Comparison of ENCODE assay signal across 16 mouse cellular contexts in genomic region chr19:5837606-5838005, GRCm38 (mm10). TPM values are rescaled to one million over a fixed set of nuclear protein-coding genes. Genes with fewer than 3 reads are reported as not detected.
DNase-seq lines count a peak whose midpoint lies in the region; ATAC-seq and TF ChIP-seq lines count a peak whose summit lies in the region.
"Had no signal": no experiment of that assay in that cellular context is flagged by ENCODE, and none has a peak within 500 bp of the region (broad histone marks: within the 10 kb centered on the region; RNA-seq: fewer than 3 reads in every experiment).

No protein-coding gene starts in this region.

- no peak for TF ChIP-seq CTCF in lung, postnatal 0 days (IDR thresholded peaks at IDR 0.05)

- H3ac ChIP-seq in myocyte (ENCODE audit: control insufficient read depth, insufficient read length), result no peak overlapping the region

- 0 out of 2 replicates have a peak, but pooled peaks have one; percentile 8 for TF ChIP-seq EP300 in lung, postnatal 0 days (IDR thresholded peaks at IDR 0.05)

- peak; percentile 13 for DNase-seq in adrenal gland, adult 8-10 months
- no peak for DNase-seq in adrenal gland, postnatal 14 days
- peak; percentile 62 for DNase-seq in lung, postnatal 0 days (ENCODE audit: low spot score)
- no peak for DNase-seq in lung, postnatal 10 days
- no peak for DNase-seq in midbrain, embryonic 11.5 days (ENCODE audit: low spot score, missing footprints)
- DNase-seq: cerebellum, postnatal 25 days; liver, postnatal 0 days; thymus, adult 18-20 months had no signal

- H3K27me3 ChIP-seq in heart, embryonic 15.5 days, result no peaks in the 10 kb centered on the region
- no peaks in the 10 kb centered on the region for H3K27me3 ChIP-seq in heart, embryonic 11.5 days (ENCODE audit: control insufficient read depth, insufficient read depth, low read length)
- H3K27me3 ChIP-seq in lung, postnatal 0 days (replicated peaks; ENCODE audit: insufficient read depth, low read length), result no peaks in the 10 kb centered on the region
- no peaks in the 10 kb centered on the region for H3K27me3 ChIP-seq in myocyte (ENCODE audit: control insufficient read depth, insufficient read depth, insufficient read length)
- H3K27me3 ChIP-seq in midbrain, embryonic 11.5 days (ENCODE audit: control insufficient read depth, insufficient read depth, low read length), result no peaks in the 10 kb centered on the region
- H3K27me3 ChIP-seq: limb, embryonic 12.5 days had no signal

- H3K79me2 ChIP-seq in myocyte (ENCODE audit: control insufficient read depth, insufficient read depth), result peaks cover 70% of the 10 kb centered on the region

- WGBS in heart, embryonic 15.5 days, result 58% methylated on average over 8 of the region's 8 CpGs
- WGBS in heart, embryonic 11.5 days (ENCODE audit: insufficient replicate concordance), result 63% methylated on average over 8 of the region's 8 CpGs
- WGBS in lung, postnatal 0 days, result 51% methylated on average over 8 of the region's 8 CpGs
- 89% methylated on average over 8 of the region's 8 CpGs for WGBS in midbrain, embryonic 11.5 days

- no peaks in the 10 kb centered on the region for H3K36me3 ChIP-seq in heart, embryonic 15.5 days
- no peaks in the 10 kb centered on the region for H3K36me3 ChIP-seq in heart, embryonic 11.5 days (ENCODE audit: control insufficient read depth, insufficient read depth, low read length)
- no peaks in the 10 kb centered on the region for H3K36me3 ChIP-seq in lung, postnatal 0 days (ENCODE audit: insufficient read depth, low read length)
- H3K36me3 ChIP-seq in myocyte (ENCODE audit: control insufficient read depth, insufficient read depth), result peaks cover 8% of the 10 kb centered on the region
- no peaks in the 10 kb centered on the region for H3K36me3 ChIP-seq in midbrain, embryonic 11.5 days (ENCODE audit: control insufficient read depth, insufficient read depth, low read length)
- H3K36me3 ChIP-seq: embryonic facial prominence, embryonic 10.5 days; limb, embryonic 12.5 days; midbrain, embryonic 10.5 days had no signal

- H3K9ac ChIP-seq in heart, embryonic 15.5 days, result no peak overlapping the region
- no peak overlapping the region for H3K9ac ChIP-seq in heart, embryonic 11.5 days (ENCODE audit: low read depth, low read length)
- no peak overlapping the region for H3K9ac ChIP-seq in lung, postnatal 0 days (replicated peaks; ENCODE audit: low read depth)
- H3K9ac ChIP-seq in midbrain, embryonic 11.5 days (ENCODE audit: low read length), result no peak overlapping the region
- H3K9ac ChIP-seq: limb, embryonic 12.5 days; liver, postnatal 0 days had no signal

- H3K9me3 ChIP-seq in heart, embryonic 15.5 days (replicated peaks), result no peaks in the 10 kb centered on the region
- no peaks in the 10 kb centered on the region for H3K9me3 ChIP-seq in heart, embryonic 11.5 days (replicated peaks; ENCODE audit: control insufficient read depth, low read length)
- no peaks in the 10 kb centered on the region for H3K9me3 ChIP-seq in lung, postnatal 0 days (ENCODE audit: low read length)
- no peaks in the 10 kb centered on the region for H3K9me3 ChIP-seq in midbrain, embryonic 11.5 days (ENCODE audit: control insufficient read depth, low read length)
- H3K9me3 ChIP-seq: embryonic facial prominence, embryonic 10.5 days; limb, embryonic 12.5 days; midbrain, embryonic 10.5 days had no signal

- H3K4me1 ChIP-seq in heart, embryonic 15.5 days (replicated peaks), result peaks cover 49% of the 10 kb centered on the region
- peaks cover 18% of the 10 kb centered on the region for H3K4me1 ChIP-seq in heart, embryonic 11.5 days (ENCODE audit: control insufficient read depth, insufficient read depth, low read length)
- peaks cover 16% of the 10 kb centered on the region; the same call in 1 of the 2 replicates for H3K4me1 ChIP-seq in lung, postnatal 0 days (ENCODE audit: insufficient read depth, low read depth, low read length)
- H3K4me1 ChIP-seq in midbrain, embryonic 11.5 days (ENCODE audit: control insufficient read depth, insufficient read depth, low read length), result peaks cover 15% of the 10 kb centered on the region

- no peak overlapping the region for H3K4me3 ChIP-seq in heart, embryonic 15.5 days
- H3K4me3 ChIP-seq in heart, embryonic 11.5 days (ENCODE audit: low read depth, low read length), result no peak overlapping the region
- no peak overlapping the region for H3K4me3 ChIP-seq in lung, postnatal 0 days (ENCODE audit: low read depth, low read length)
- H3K4me3 ChIP-seq in myocyte, result peak overlapping the region; percentile 100
- H3K4me3 ChIP-seq in midbrain, embryonic 11.5 days (ENCODE audit: low read depth, low read length), result no peak overlapping the region
- H3K4me3 ChIP-seq: left cerebral cortex, adult 2 months; limb, embryonic 12.5 days; midbrain, embryonic 10.5 days had no signal

- H3K4me2 ChIP-seq in heart, embryonic 15.5 days, result no peak overlapping the region
- H3K4me2 ChIP-seq in heart, embryonic 11.5 days, result no peak overlapping the region
- no peak overlapping the region for H3K4me2 ChIP-seq in lung, postnatal 0 days (replicated peaks; ENCODE audit: low read depth, low read length)
- peak overlapping the region; percentile 87 for H3K4me2 ChIP-seq in myocyte (ENCODE audit: low read depth)
- no peak overlapping the region for H3K4me2 ChIP-seq in midbrain, embryonic 11.5 days
- H3K4me2 ChIP-seq: limb, embryonic 12.5 days had no signal

- TF ChIP-seq POLR2A in myocyte (IDR thresholded peaks at IDR 0.05; ENCODE audit: insufficient read length, low read depth), result no peak

- H3K27ac ChIP-seq in heart, embryonic 15.5 days, result peak overlapping the region; percentile 76
- no peak overlapping the region for H3K27ac ChIP-seq in heart, embryonic 11.5 days (ENCODE audit: low read depth, low read length)
- peak overlapping the region; percentile 62 for H3K27ac ChIP-seq in lung, postnatal 0 days (ENCODE audit: low read length)
- no peak overlapping the region for H3K27ac ChIP-seq in midbrain, embryonic 11.5 days (ENCODE audit: low read depth, low read length)
- H3K27ac ChIP-seq: embryonic facial prominence, embryonic 10.5 days; limb, embryonic 12.5 days; midbrain, embryonic 10.5 days had no signal

- ATAC-seq in heart, embryonic 15.5 days (replicated peaks; ENCODE audit: insufficient number of reproducible peaks, insufficient read depth, low FRiP score, low read depth), result no peak
- ATAC-seq in heart, embryonic 11.5 days (replicated peaks; ENCODE audit: insufficient number of reproducible peaks, low FRiP score, low TSS enrichment), result no peak
- ATAC-seq in lung, postnatal 0 days, result no peak
- no peak for ATAC-seq in midbrain, embryonic 11.5 days (ENCODE audit: low FRiP score)
- ATAC-seq: activated CD4-positive, CD25-positive, alpha-beta regulatory T cell, adult 4 months; liver, postnatal 0 days had no signal

TF ChIP-seq in myocyte, 11 proteins besides CTCF, POLR2A, EP300 and RAD21:
- TF ChIP-seq MYOD1 (IDR thresholded peaks at IDR 0.05; ENCODE audit: control insufficient read depth in 1 of 3, insufficient read length in 2 of 3, low read depth in 2 of 3) (no peak), POLR2AphosphoS2 (IDR thresholded peaks at IDR 0.05; ENCODE audit: insufficient read length, low read depth) (peak; percentile 53)

RNA-seq across cellular contexts. Expression of gene Frmd8, which starts 37.5 kb away (rescaled TPM):
- total RNA-seq in adrenal gland, adult 8-10 months (2022), result 10 to 100 TPM; 47.6 to 55.2 (median 53.4) TPM
- 26.0 and 34.5 TPM in 2 replicates for total RNA-seq in adrenal gland, postnatal 14 days (2021)
- polyA plus RNA-seq in heart, embryonic 15.5 days (2015; fragmentation: Nextera tagmentation; extraction: Ambion mirVana), result 25.1 and 35.1 TPM in 2 replicates
- polyA plus RNA-seq in heart, embryonic 11.5 days (2014; fragmentation: Nextera tagmentation; extraction: Ambion mirVana), result 15.4 and 19.3 TPM in 2 replicates
- polyA plus RNA-seq in lung, postnatal 0 days (2015; fragmentation: Nextera tagmentation; extraction: Ambion mirVana), result 33.9 and 35.1 TPM in 2 replicates
- 22.3 TPM for polyA plus RNA-seq in myocyte (2012; fragmentation: generic; extraction: Trizol)
- polyA plus RNA-seq in midbrain, embryonic 11.5 days (2014; fragmentation: Nextera tagmentation; extraction: Ambion mirVana), result 11.5 and 14.0 TPM in 2 replicates

RNA-seq across cellular contexts. Expression of gene Slc25a45, which starts 40.0 kb away (rescaled TPM):
- 10 to 100 TPM; 12.8 to 21.7 (median 17.5) TPM for total RNA-seq in adrenal gland, adult 8-10 months (2022)
- 14.7 and 16.5 TPM in 2 replicates for total RNA-seq in adrenal gland, postnatal 14 days (2021)
- polyA plus RNA-seq in heart, embryonic 15.5 days (2015; fragmentation: Nextera tagmentation; extraction: Ambion mirVana), result 3.2 and 4.2 TPM in 2 replicates
- polyA plus RNA-seq in heart, embryonic 11.5 days (2014; fragmentation: Nextera tagmentation; extraction: Ambion mirVana), result 2.1 and 2.3 TPM in 2 replicates
- polyA plus RNA-seq in lung, postnatal 0 days (2015; fragmentation: Nextera tagmentation; extraction: Ambion mirVana), result 8.4 and 10.2 TPM in 2 replicates
- 5.2 TPM for polyA plus RNA-seq in myocyte (2012; fragmentation: generic; extraction: Trizol)
- polyA plus RNA-seq in midbrain, embryonic 11.5 days (2014; fragmentation: Nextera tagmentation; extraction: Ambion mirVana), result 1.1 and 1.8 TPM in 2 replicates

RNA-seq across cellular contexts. Expression of gene Tigd3, which starts 56.3 kb away (rescaled TPM):
- total RNA-seq in adrenal gland, adult 8-10 months (2022), result 1 to 10 TPM in 3 of 4 experiments, under 1 TPM in 1; 0.93 to 3.5 (median 1.6) TPM
- total RNA-seq in adrenal gland, postnatal 14 days (2021), result 1.4 and 1.7 TPM in 2 replicates
- 1.2 and 2.0 TPM in 2 replicates for polyA plus RNA-seq in heart, embryonic 15.5 days (2015; fragmentation: Nextera tagmentation; extraction: Ambion mirVana)
- polyA plus RNA-seq in heart, embryonic 11.5 days (2014; fragmentation: Nextera tagmentation; extraction: Ambion mirVana), result 1.5 and 2.6 TPM in 2 replicates
- polyA plus RNA-seq in lung, postnatal 0 days (2015; fragmentation: Nextera tagmentation; extraction: Ambion mirVana), result 1.3 and 1.5 TPM in 2 replicates
- polyA plus RNA-seq in myocyte (2012; fragmentation: generic; extraction: Trizol), result 0.31 TPM
- 7.3 and 8.3 TPM in 2 replicates for polyA plus RNA-seq in midbrain, embryonic 11.5 days (2014; fragmentation: Nextera tagmentation; extraction: Ambion mirVana)

Comparison
In these comparisons a context has a peak if more than half of its experiments do, and no peak if none do; other contexts are left out.
1. DNase-seq: peak in adrenal gland, adult 8-10 months (single experiment) and lung, postnatal 0 days (single experiment); none in adrenal gland, postnatal 14 days (single experiment), lung, postnatal 10 days (single experiment) and midbrain, embryonic 11.5 days (single experiment).
2. H3K27ac ChIP-seq: peak in heart, embryonic 15.5 days (single experiment) and lung, postnatal 0 days (single experiment); none in heart, embryonic 11.5 days (single experiment) and midbrain, embryonic 11.5 days (single experiment).